Mouse (Mus musculus): ENCODE measurements around the gene Mtmr1.

GRCm38 (mm10) chrX:71396326-71396725 is 31.8 kb downstream of the Mtmr1 start:
- TF ChIP-seq MAFK (IDR thresholded peaks at IDR 0.05; ENCODE audit: insufficient read depth, low read depth, low read length) (no peak), CHD2 (IDR thresholded peaks at IDR 0.05; ENCODE audit: low read depth, low read length) (no peak)
